Mouse (Mus musculus): ENCODE measurements at regions not wholly inside any gene's neighbourhood (a gene's known extent, or its start where the extent isn't known, plus 50 kb on each side); places are given as distances from the start of the nearest gene placed in this dataset.

- no peak overlapping the region for H3K4me2 ChIP-seq (replicated peaks)
- WGBS = 60% methylated on average over 2 of the region's 2 CpGs
- peaks cover 13% of the 10 kb centered on the region for H3K27me3 ChIP-seq
- no peak for ATAC-seq (ENCODE audit: low FRiP score, low read depth)
- no peak overlapping the region for H3K27ac ChIP-seq (replicated peaks)
- H3K9me3 ChIP-seq = no peaks in the 10 kb centered on the region
- 0 out of 2 replicates have a peak, but pooled peaks cover 10% of the 10 kb centered on the region for H3K4me1 ChIP-seq
- no peak overlapping the region for H3K9ac ChIP-seq (replicated peaks)
- no peaks in the 10 kb centered on the region for H3K36me3 ChIP-seq
- no peak overlapping the region for H3K4me3 ChIP-seq
Observed at GRCm38 (mm10) chr6:67111581-67111980, 74.3 kb upstream of the Gadd45a start.

GRCm38 (mm10) chr6:67110391-67110790 is 73.1 kb upstream of the Gadd45a start:
- Histone ChIP-seq H3K27me3 (peaks cover 13% of the 10 kb centered on the region), H3K27ac (replicated peaks) (no peak overlapping the region), H3K4me1 (0 out of 2 replicates have a peak, but pooled peaks cover 3% of the 10 kb centered on the region), H3K4me2 (replicated peaks) (no peak overlapping the region), H3K9me3 (no peaks in the 10 kb centered on the region), H3K36me3 (no peaks in the 10 kb centered on the region), H3K4me3 (no peak overlapping the region), H3K9ac (replicated peaks) (no peak overlapping the region)
- 83% methylated on average over 1 of the region's 1 CpGs for WGBS
- no peak for ATAC-seq (ENCODE audit: low FRiP score, low read depth)

DNA sequence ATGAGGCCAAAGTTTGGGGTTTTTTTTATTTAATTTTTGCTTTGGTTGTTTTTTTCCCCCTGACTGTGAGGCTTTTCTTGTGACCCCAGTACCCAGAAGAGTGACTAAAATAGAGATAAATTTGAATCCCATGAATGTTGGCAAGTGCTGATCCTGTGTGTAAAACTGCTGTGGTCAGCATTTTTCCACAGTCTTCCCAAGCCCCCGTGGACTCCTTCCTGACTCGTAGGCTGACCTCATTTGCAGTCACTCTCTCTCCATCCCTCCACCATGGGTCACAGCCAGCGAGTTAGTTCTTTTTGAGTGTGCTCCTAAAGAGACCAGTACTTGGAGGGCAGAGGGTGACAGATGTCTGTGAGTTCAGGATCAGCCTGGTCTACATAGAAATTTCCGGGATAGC is 72.5 kb upstream of the Gadd45a start:
- WGBS = 70% methylated on average over 4 of the region's 4 CpGs
- Histone ChIP-seq H3K9me3 (no peaks in the 10 kb centered on the region), H3K9ac (replicated peaks) (no peak overlapping the region), H3K27me3 (peaks cover 13% of the 10 kb centered on the region), H3K27ac (replicated peaks) (no peak overlapping the region), H3K4me2 (replicated peaks) (no peak overlapping the region), H3K4me1 (0 out of 2 replicates have a peak, but pooled peaks cover 3% of the 10 kb centered on the region), H3K4me3 (no peak overlapping the region), H3K36me3 (no peaks in the 10 kb centered on the region)
- no peak for ATAC-seq (ENCODE audit: low FRiP score, low read depth)

DNA sequence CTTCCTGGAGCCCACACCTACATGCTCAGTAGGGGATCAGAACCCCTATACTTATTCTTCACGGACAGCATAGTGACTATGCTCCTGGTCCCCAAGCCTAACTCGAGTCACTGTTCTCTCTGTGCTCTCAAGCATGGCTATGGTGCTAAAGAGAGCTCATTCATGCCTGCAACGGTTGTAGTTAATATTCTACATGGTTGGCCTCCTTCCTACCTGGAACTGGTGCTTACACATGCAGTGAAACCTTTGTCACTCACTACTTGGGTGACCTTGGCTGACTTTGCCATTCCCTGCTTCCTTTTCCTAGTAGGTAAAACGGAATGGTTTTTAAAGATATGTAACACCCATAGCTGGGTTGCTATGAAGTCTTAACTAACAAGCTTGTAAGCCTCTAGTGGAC is 70.3 kb upstream of the Gadd45a start:
- Histone ChIP-seq H3K27me3 (peaks cover 3% of the 10 kb centered on the region; the same call in 1 of the 2 replicates), H3K36me3 (no peaks in the 10 kb centered on the region), H3K4me1 (no peaks in the 10 kb centered on the region), H3K9ac (replicated peaks) (no peak overlapping the region), H3K4me2 (replicated peaks) (no peak overlapping the region), H3K4me3 (no peak overlapping the region), H3K9me3 (no peaks in the 10 kb centered on the region), H3K27ac (replicated peaks) (no peak overlapping the region)
- 76% methylated on average over 4 of the region's 4 CpGs for WGBS
- no peak for ATAC-seq (ENCODE audit: low FRiP score, low read depth)

- Histone ChIP-seq H3K9me3 (no peaks in the 10 kb centered on the region), H3K36me3 (no peaks in the 10 kb centered on the region), H3K9ac (replicated peaks) (no peak overlapping the region), H3K4me1 (no peaks in the 10 kb centered on the region), H3K27ac (replicated peaks) (no peak overlapping the region), H3K4me2 (replicated peaks) (no peak overlapping the region), H3K4me3 (no peak overlapping the region), H3K27me3 (no peaks in the 10 kb centered on the region; the same call in 1 of the 2 replicates)
- no peak for ATAC-seq (ENCODE audit: low FRiP score, low read depth)
- WGBS = 96% methylated on average over 2 of the region's 2 CpGs
Observed at GRCm38 (mm10) chr6:67106493-67106892, 69.2 kb upstream of the Gadd45a start.

GRCm38 (mm10) chr6:67105386-67105785 is 68.1 kb upstream of the Gadd45a start:
- Histone ChIP-seq H3K27ac (replicated peaks) (no peak overlapping the region), H3K27me3 (no peaks in the 10 kb centered on the region), H3K36me3 (no peaks in the 10 kb centered on the region), H3K4me2 (replicated peaks) (no peak overlapping the region), H3K9me3 (no peaks in the 10 kb centered on the region), H3K9ac (replicated peaks) (no peak overlapping the region), H3K4me3 (no peak overlapping the region), H3K4me1 (no peaks in the 10 kb centered on the region)
- WGBS = 16% methylated on average over 4 of the region's 4 CpGs
- ATAC-seq (ENCODE audit: low FRiP score, low read depth) = no peak

DNA sequence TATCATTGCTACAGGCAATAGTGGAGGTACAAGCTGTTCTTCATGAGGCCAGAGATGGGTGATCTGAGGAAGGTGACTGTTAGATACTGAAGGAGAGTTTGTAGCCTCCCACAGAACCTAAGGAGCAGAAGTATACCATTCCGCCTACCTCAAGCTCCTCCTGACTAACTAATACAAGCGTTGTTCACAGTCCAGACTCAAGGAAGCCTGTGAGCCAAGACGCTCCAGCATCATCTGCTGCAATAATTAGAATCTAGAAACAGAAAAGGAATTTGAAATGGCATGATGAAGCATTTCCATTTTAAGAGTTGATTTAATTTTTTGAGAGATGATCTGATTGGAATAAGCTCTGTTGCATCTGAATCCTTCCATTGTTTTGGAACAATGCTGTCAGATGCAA is 66.9 kb upstream of the Gadd45a start:
- no peak for ATAC-seq (ENCODE audit: low FRiP score, low read depth)
- H3K36me3 ChIP-seq = no peaks in the 10 kb centered on the region
- no peak overlapping the region for H3K4me2 ChIP-seq (replicated peaks)
- no peaks in the 10 kb centered on the region for H3K27me3 ChIP-seq
- no peaks in the 10 kb centered on the region for H3K9me3 ChIP-seq
- no peak overlapping the region for H3K27ac ChIP-seq (replicated peaks)
- no peak overlapping the region for H3K9ac ChIP-seq (replicated peaks)
- 83% methylated on average over 3 of the region's 3 CpGs for WGBS
- no peaks in the 10 kb centered on the region for H3K4me1 ChIP-seq
- H3K4me3 ChIP-seq = no peak overlapping the region

DNA sequence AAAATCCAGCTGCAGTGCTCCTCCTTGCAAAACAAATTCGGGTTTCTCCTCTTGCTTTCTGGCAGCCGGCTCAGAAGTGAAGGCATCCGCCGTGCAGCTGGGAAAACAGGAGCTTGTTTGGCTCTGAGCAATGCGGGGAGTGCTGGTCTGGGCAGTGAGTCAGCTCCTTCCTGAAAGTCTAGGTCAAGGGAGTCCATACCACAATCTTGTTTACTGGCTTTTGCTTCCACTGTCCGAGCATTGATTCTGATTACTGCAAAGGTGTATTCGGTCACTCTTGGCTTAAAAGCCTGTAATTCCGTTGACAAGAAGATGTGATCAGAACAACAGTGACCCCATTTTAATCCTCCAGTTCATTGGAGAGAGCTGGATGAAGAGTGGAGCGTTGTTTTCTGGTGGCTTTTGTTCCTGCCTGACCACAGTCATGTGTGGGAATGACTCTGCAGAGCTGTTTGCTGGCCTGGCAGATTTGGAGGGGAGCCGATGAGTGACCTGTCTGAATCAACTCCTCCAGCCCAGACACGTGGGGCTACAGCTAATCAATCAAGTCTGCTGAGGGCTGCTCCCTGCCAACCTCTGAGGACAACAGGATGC is 65.4 kb upstream of the Gadd45a start:
- Histone ChIP-seq H3K4me1 (no peaks in the 10 kb centered on the region), H3K9me3 (no peaks in the 10 kb centered on the region), H3K27ac (replicated peaks) (no peak overlapping the region), H3K4me2 (replicated peaks) (no peak overlapping the region), H3K27me3 (no peaks in the 10 kb centered on the region), H3K4me3 (no peak overlapping the region), H3K36me3 (no peaks in the 10 kb centered on the region), H3K9ac (replicated peaks) (no peak overlapping the region)
- 62% methylated on average over 11 of the region's 11 CpGs for WGBS
- ATAC-seq (ENCODE audit: low FRiP score, low read depth) = no peak

DNA sequence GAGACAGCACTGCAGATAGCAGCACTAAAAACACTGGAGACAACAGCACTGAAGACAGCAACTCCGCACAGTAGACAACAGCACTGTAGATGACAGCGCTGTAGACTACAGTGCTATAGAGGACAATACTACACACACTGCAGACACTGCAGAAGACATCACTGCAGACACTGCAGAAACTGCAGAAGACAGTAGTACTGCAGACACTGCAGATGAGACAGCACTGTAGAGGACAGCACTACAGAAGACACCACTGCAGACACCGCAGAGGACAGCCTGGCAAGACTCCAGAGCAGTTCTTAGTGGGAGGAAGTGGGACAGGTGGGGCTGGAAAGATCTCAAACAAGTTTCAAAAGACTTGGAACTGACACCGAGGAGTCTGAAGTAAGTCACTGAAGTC is 64.8 kb upstream of the Gadd45a start:
- H3K4me3 ChIP-seq = no peak overlapping the region
- H3K4me2 ChIP-seq (replicated peaks) = no peak overlapping the region
- ATAC-seq (ENCODE audit: low FRiP score, low read depth) = no peak
- H3K36me3 ChIP-seq = no peaks in the 10 kb centered on the region
- H3K4me1 ChIP-seq = no peaks in the 10 kb centered on the region
- H3K9me3 ChIP-seq = no peaks in the 10 kb centered on the region
- H3K27me3 ChIP-seq = no peaks in the 10 kb centered on the region
- no peak overlapping the region for H3K27ac ChIP-seq (replicated peaks)
- WGBS = 90% methylated on average over 4 of the region's 4 CpGs
- no peak overlapping the region for H3K9ac ChIP-seq (replicated peaks)

DNA sequence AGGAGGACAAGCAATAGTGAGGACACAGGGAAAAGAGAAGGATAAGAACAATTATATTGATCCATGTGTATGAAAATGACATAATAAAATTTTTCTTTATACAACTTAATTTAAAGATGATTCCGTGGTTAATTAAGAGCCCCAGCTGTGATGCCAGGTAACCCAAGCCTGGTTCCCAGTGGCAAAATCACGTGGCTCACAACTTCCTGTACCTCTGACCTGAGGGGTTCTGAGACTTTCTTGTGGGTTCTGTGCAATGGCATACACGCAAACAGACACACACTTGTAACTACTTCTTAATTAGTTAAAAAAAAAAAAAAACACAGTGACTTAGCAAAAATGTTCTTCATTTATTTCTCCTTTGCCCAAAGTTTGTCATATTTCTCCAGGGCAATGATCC is 57.2 kb upstream of the Gadd45a start:
- H3K4me3 ChIP-seq = no peak overlapping the region
- H3K36me3 ChIP-seq = no peaks in the 10 kb centered on the region
- H3K27ac ChIP-seq (replicated peaks) = no peak overlapping the region
- no peaks in the 10 kb centered on the region for H3K27me3 ChIP-seq
- no peak overlapping the region for H3K4me2 ChIP-seq (replicated peaks)
- no peaks in the 10 kb centered on the region for H3K9me3 ChIP-seq
- no peak for ATAC-seq (ENCODE audit: low FRiP score, low read depth)
- no peak overlapping the region for H3K9ac ChIP-seq (replicated peaks)
- 83% methylated on average over 3 of the region's 3 CpGs for WGBS
- no peaks in the 10 kb centered on the region for H3K4me1 ChIP-seq

- H3K9ac ChIP-seq (replicated peaks) = no peak overlapping the region
- H3K4me2 ChIP-seq (replicated peaks) = no peak overlapping the region
- ATAC-seq (ENCODE audit: low FRiP score, low read depth) = no peak
- no peak overlapping the region for H3K4me3 ChIP-seq
- WGBS = 82% methylated on average over 1 of the region's 1 CpGs
- no peaks in the 10 kb centered on the region; the same call in 1 of the 2 replicates for H3K27me3 ChIP-seq
- no peaks in the 10 kb centered on the region for H3K36me3 ChIP-seq
- H3K9me3 ChIP-seq = no peaks in the 10 kb centered on the region
- H3K27ac ChIP-seq (replicated peaks) = no peak overlapping the region
- no peaks in the 10 kb centered on the region for H3K4me1 ChIP-seq
Observed at GRCm38 (mm10) chr6:67093128-67093527, 55.9 kb upstream of the Gadd45a start.

- no peak overlapping the region for H3K4me2 ChIP-seq (replicated peaks)
- no peak overlapping the region for H3K9ac ChIP-seq (replicated peaks)
- no peaks in the 10 kb centered on the region; the same call in 1 of the 2 replicates for H3K27me3 ChIP-seq
- no peaks in the 10 kb centered on the region for H3K36me3 ChIP-seq
- no peaks in the 10 kb centered on the region for H3K9me3 ChIP-seq
- H3K4me3 ChIP-seq = no peak overlapping the region
- no peak overlapping the region for H3K27ac ChIP-seq (replicated peaks)
- no peaks in the 10 kb centered on the region for H3K4me1 ChIP-seq
- no peak for ATAC-seq (ENCODE audit: low FRiP score, low read depth)
- WGBS = 84% methylated on average over 4 of the region's 4 CpGs
Observed at GRCm38 (mm10) chr6:67090150-67090549, 52.9 kb upstream of the Gadd45a start.

- Histone ChIP-seq H3K27ac (replicated peaks) (no peak overlapping the region), H3K4me1 (no peaks in the 10 kb centered on the region), H3K27me3 (no peaks in the 10 kb centered on the region; the same call in 1 of the 2 replicates), H3K4me2 (replicated peaks) (no peak overlapping the region), H3K9ac (replicated peaks) (no peak overlapping the region), H3K4me3 (no peak overlapping the region), H3K36me3 (no peaks in the 10 kb centered on the region), H3K9me3 (no peaks in the 10 kb centered on the region)
- ATAC-seq (ENCODE audit: low FRiP score, low read depth) = no peak
- WGBS = 71% methylated on average over 3 of the region's 3 CpGs
Observed at GRCm38 (mm10) chr6:67089530-67090140, 52.4 kb upstream of the Gadd45a start.
